Mouse (Mus musculus) retina, adult 2 months (tissue): ENCODE results near the gene Prkar2a.

Experiments
- DNase-seq: peaks from one replicate; pipeline ENCODE4 v3.0.0-alpha.2; 2012; ENCODE audit warnings: low read depth, low spot score

Prkar2a gene

GRCm38 (mm10) chr9:108692226-108693041 lies 3.3 kb downstream of the Prkar2a start:
- peak; percentile 26 for DNase-seq

- DNase-seq, result no peak
Observed at GRCm38 (mm10) chr9:108693946-108694345, 4.8 kb downstream of the Prkar2a start.

- no peak for DNase-seq
Observed at GRCm38 (mm10) chr9:108694533-108694932, 5.4 kb downstream of the Prkar2a start.

GRCm38 (mm10) chr9:108702476-108702875 lies 13.4 kb downstream of the Prkar2a start:
- no peak for DNase-seq

- DNase-seq, result no peak
Observed at GRCm38 (mm10) chr9:108703373-108704110, 14.4 kb downstream of the Prkar2a start.

GRCm38 (mm10) chr9:108704591-108704990 lies 15.5 kb downstream of the Prkar2a start:
- no peak for DNase-seq

- DNase-seq, result no peak
Observed at GRCm38 (mm10) chr9:108707212-108707611, 18.1 kb downstream of the Prkar2a start.

GRCm38 (mm10) chr9:108708833-108709232 lies 19.7 kb downstream of the Prkar2a start:
- DNase-seq, result no peak

- DNase-seq, result no peak
Observed at GRCm38 (mm10) chr9:108710767-108711166, 21.7 kb downstream of the Prkar2a start.

- no peak for DNase-seq
Observed at GRCm38 (mm10) chr9:108716199-108716598, 27.1 kb downstream of the Prkar2a start.

GRCm38 (mm10) chr9:108723751-108724150 lies 34.6 kb downstream of the Prkar2a start:
- DNase-seq, result no peak

GRCm38 (mm10) chr9:108726116-108726515 lies 37.0 kb downstream of the Prkar2a start:
- no peak for DNase-seq

GRCm38 (mm10) chr9:108729050-108729449 lies 39.9 kb downstream of the Prkar2a start:
- no peak for DNase-seq

- no peak for DNase-seq
Observed at GRCm38 (mm10) chr9:108732462-108732861, 43.3 kb downstream of the Prkar2a start.

- no peak for DNase-seq
Observed at GRCm38 (mm10) chr9:108734626-108735025, 45.5 kb downstream of the Prkar2a start.

- DNase-seq, result no peak
Observed at GRCm38 (mm10) chr9:108739239-108739638, 50.1 kb downstream of the Prkar2a start.

GRCm38 (mm10) chr9:108740062-108740461 lies 50.9 kb downstream of the Prkar2a start:
- DNase-seq, result no peak

GRCm38 (mm10) chr9:108742048-108742447 lies 52.9 kb downstream of the Prkar2a start:
- no peak for DNase-seq

- DNase-seq, result no peak
Observed at GRCm38 (mm10) chr9:108746876-108747499, 57.9 kb downstream of the Prkar2a start.

GRCm38 (mm10) chr9:108747694-108748093 lies 58.6 kb downstream of the Prkar2a start:
- DNase-seq, result no peak

GRCm38 (mm10) chr9:108748600-108749183 lies 59.6 kb downstream of the Prkar2a start:
- no peak for DNase-seq

- DNase-seq, result no peak
Observed at GRCm38 (mm10) chr9:108750616-108751015, 61.5 kb downstream of the Prkar2a start.
